Mouse (Mus musculus) CH12.LX (cell line): ENCODE data around the gene Ikzf3. TPM values are rescaled to one million over a fixed set of nuclear protein-coding genes. Genes with fewer than 3 reads are reported as not detected.

Source experiments
- DNase-seq: peaks from one replicate; pipeline ENCODE4 v3.0.0-alpha.2; 2013; ENCODE audit errors: extremely low read depth
- H3K27ac ChIP-seq: 2 replicates; pipeline ENCODE4 v1.5.1; 2012; ENCODE audit warnings: low read depth, mild to moderate bottlenecking, control low read depth, moderate library complexity; ENCODE audit not compliant: insufficient read depth
- H3K27me3 ChIP-seq: replicated peaks from 2 replicates; pipeline ENCODE3; 2012; ENCODE audit warnings: inconsistent platforms
- H3K36me3 ChIP-seq, 2 experiments: replicated peaks in 1 of 2; 2 replicates each; pipeline versions ENCODE3 to v1.6.1; 2012; ENCODE audit warnings: inconsistent platforms in 1 of 2, low read length in 1 of 2, mild to moderate bottlenecking in 1 of 2, mixed read lengths in 1 of 2, moderate library complexity in 1 of 2; ENCODE audit not compliant: control insufficient read depth in 1 of 2, insufficient read depth in 1 of 2
- H3K4me1 ChIP-seq, 2 experiments: 2 replicates each; pipeline ENCODE4 v1.6.1; 2012; ENCODE audit warnings: inconsistent platforms in 1 of 2, moderate library complexity in 1 of 2; ENCODE audit not compliant: insufficient read depth in 2 of 2, control insufficient read depth in 1 of 2
- H3K4me2 ChIP-seq: 2 replicates; pipeline ENCODE4 v1.6.1; 2012; ENCODE audit warnings: low read depth, mild to moderate bottlenecking, control low read depth; ENCODE audit not compliant: poor library complexity, insufficient read depth, severe bottlenecking
- H3K4me3 ChIP-seq, 3 experiments: fragments of 150-350 bp in 1 of 3; sonication (generic) in 1 of 3; replicated peaks in 1 of 3; 2 replicates each; pipeline versions ENCODE3 to v1.5.1; 2011 to 2012; ENCODE audit warnings: low read depth in 2 of 3, low read length in 2 of 3, mild to moderate bottlenecking in 2 of 3, moderate library complexity in 2 of 3, control low read depth in 1 of 3, improper control_type of control experiment in 1 of 3, inconsistent platforms in 1 of 3, mixed read lengths in 1 of 3; ENCODE audit not compliant: poor library complexity in 1 of 3
- H3K79me2 ChIP-seq: replicated peaks from 2 replicates; pipeline ENCODE4 v1.6.1; 2012; ENCODE audit warnings: mild to moderate bottlenecking, moderate library complexity; ENCODE audit not compliant: control insufficient read depth, poor library complexity, insufficient read depth, severe bottlenecking; ENCODE audit errors: extremely low read depth
- H3K9ac ChIP-seq: 2 replicates; pipeline ENCODE4 v1.6.1; 2012; ENCODE audit warnings: low read depth, mild to moderate bottlenecking, control low read depth, moderate library complexity; ENCODE audit not compliant: insufficient read depth
- H3K9me3 ChIP-seq: replicated peaks from 2 replicates; pipeline ENCODE3; 2012; ENCODE audit warnings: low read length, inconsistent platforms, mixed read lengths
- BHLHE40 ChIP-seq: IDR thresholded peaks from 2 replicates; pipeline ENCODE4 v1.6.1; 2011; ENCODE audit warnings: mild to moderate bottlenecking, low read depth, low read length, improper control_type of control experiment
- CHD1 ChIP-seq: IDR thresholded peaks from 2 replicates; pipeline ENCODE4 v1.6.1; 2012; ENCODE audit warnings: low read depth, low read length, improper control_type of control experiment, inconsistent platforms
- CHD2 ChIP-seq: IDR thresholded peaks from 2 replicates; pipeline ENCODE4 v1.6.1; 2011; ENCODE audit warnings: low read length, improper control_type of control experiment
- CTCF ChIP-seq, 2 experiments: IDR thresholded peaks in 1 of 2; conservative IDR thresholded peaks in 1 of 2; 2 replicates each; pipeline ENCODE4 v1.5.1; 2011 to 2012; ENCODE audit warnings: low read depth in 2 of 2, low read length in 2 of 2, improper control_type of control experiment in 1 of 2, inconsistent platforms in 1 of 2, mild to moderate bottlenecking in 1 of 2, moderate library complexity in 1 of 2
- ELF1 ChIP-seq: IDR thresholded peaks from 2 replicates; pipeline ENCODE4 v1.6.1; 2014; ENCODE audit warnings: low read depth, mild to moderate bottlenecking, inconsistent platforms, low read length, improper control_type of control experiment
- ETS1 ChIP-seq: conservative IDR thresholded peaks from 2 replicates; pipeline ENCODE4 v1.6.1; 2012; ENCODE audit warnings: low read depth, mild to moderate bottlenecking, inconsistent platforms, low read length, improper control_type of control experiment, moderate library complexity
- GABPA ChIP-seq: IDR thresholded peaks from 2 replicates; pipeline ENCODE4 v1.6.1; 2012; ENCODE audit warnings: low read depth, low read length, improper control_type of control experiment, inconsistent platforms; ENCODE audit not compliant: insufficient replicate concordance
- HCFC1 ChIP-seq: IDR thresholded peaks from 2 replicates; pipeline ENCODE4 v1.6.1; 2012; ENCODE audit warnings: low read depth, mild to moderate bottlenecking, inconsistent platforms, low read length, improper control_type of control experiment
- IRF4 ChIP-seq: IDR thresholded peaks from 2 replicates; pipeline ENCODE4 v1.6.1; 2014; ENCODE audit warnings: low read depth, mild to moderate bottlenecking, inconsistent platforms, low read length, improper control_type of control experiment
- JUN ChIP-seq: IDR thresholded peaks from 2 replicates; pipeline ENCODE4 v1.6.1; 2011; ENCODE audit warnings: low read depth, mild to moderate bottlenecking, low read length, improper control_type of control experiment, moderate library complexity; ENCODE audit not compliant: insufficient read depth
- JUND ChIP-seq: conservative IDR thresholded peaks from 2 replicates; pipeline ENCODE4 v1.6.1; 2011; ENCODE audit warnings: low read depth, low read length, improper control_type of control experiment
- MAX ChIP-seq: IDR thresholded peaks from 2 replicates; pipeline ENCODE4 v1.6.1; 2011; ENCODE audit warnings: low read length, improper control_type of control experiment
- MAZ ChIP-seq: IDR thresholded peaks from 2 replicates; pipeline ENCODE4 v1.6.1; 2012; ENCODE audit warnings: low read depth, mild to moderate bottlenecking, inconsistent platforms, low read length, improper control_type of control experiment, moderate library complexity
- MEF2A ChIP-seq: IDR thresholded peaks from 2 replicates; pipeline ENCODE4 v1.6.1; 2014; ENCODE audit warnings: low read depth, mild to moderate bottlenecking, inconsistent platforms, low read length, improper control_type of control experiment, borderline replicate concordance
- MXI1 ChIP-seq: IDR thresholded peaks from 2 replicates; pipeline ENCODE4 v1.6.1; 2011; ENCODE audit warnings: mild to moderate bottlenecking, low read depth, low read length, improper control_type of control experiment
- MYC ChIP-seq: IDR thresholded peaks from 2 replicates; pipeline ENCODE4 v1.6.1; 2011; ENCODE audit warnings: low read depth, mild to moderate bottlenecking, improper control_type of control experiment, low read length
- NELFE ChIP-seq: IDR thresholded peaks from 2 replicates; pipeline ENCODE4 v1.6.1; 2011; ENCODE audit warnings: low read depth, low read length, improper control_type of control experiment
- PAX5 ChIP-seq: IDR thresholded peaks from 2 replicates; pipeline ENCODE4 v1.6.1; 2012; ENCODE audit warnings: low read length, inconsistent platforms, mixed read lengths
- POLR2AphosphoS2 ChIP-seq: IDR thresholded peaks from 2 replicates; pipeline ENCODE4 v1.6.1; 2011; ENCODE audit warnings: low read depth, low read length, improper control_type of control experiment
- RAD21 ChIP-seq: IDR thresholded peaks from 2 replicates; pipeline ENCODE4 v1.6.1; 2011; ENCODE audit warnings: low read depth, mild to moderate bottlenecking, low read length, improper control_type of control experiment, moderate library complexity
- RCOR1 ChIP-seq: conservative IDR thresholded peaks from 2 replicates; pipeline ENCODE4 v1.6.1; 2012; ENCODE audit warnings: low read depth, mild to moderate bottlenecking, inconsistent platforms, low read length, improper control_type of control experiment
- SIN3A ChIP-seq: IDR thresholded peaks from 2 replicates; pipeline ENCODE4 v1.6.1; 2012; ENCODE audit warnings: low read length, improper control_type of control experiment, inconsistent platforms
- SMC3 ChIP-seq: IDR thresholded peaks from 2 replicates; pipeline ENCODE4 v1.6.1; 2011; ENCODE audit warnings: low read depth, low read length, improper control_type of control experiment
- TBP ChIP-seq: conservative IDR thresholded peaks from 2 replicates; pipeline ENCODE4 v1.6.1; 2011; ENCODE audit warnings: low read depth, low read length, improper control_type of control experiment
- TCF12 ChIP-seq: IDR thresholded peaks from 2 replicates; pipeline ENCODE4 v1.6.1; 2014; ENCODE audit warnings: low read depth, mild to moderate bottlenecking, inconsistent platforms, low read length, improper control_type of control experiment
- UBTF ChIP-seq: IDR thresholded peaks from 2 replicates; pipeline ENCODE4 v1.6.1; 2012; ENCODE audit warnings: low read depth, mild to moderate bottlenecking, inconsistent platforms, low read length, improper control_type of control experiment, moderate library complexity
- USF1 ChIP-seq: IDR thresholded peaks from 2 replicates; pipeline ENCODE4 v1.6.1; 2014; ENCODE audit warnings: low read depth, mild to moderate bottlenecking, inconsistent platforms, low read length, improper control_type of control experiment
- ZC3H11A ChIP-seq: IDR thresholded peaks from 2 replicates; pipeline ENCODE4 v1.6.1; 2012; ENCODE audit warnings: low read depth, mild to moderate bottlenecking, inconsistent platforms, low read length, improper control_type of control experiment
- ZKSCAN1 ChIP-seq: IDR thresholded peaks from 2 replicates; pipeline ENCODE4 v1.6.1; 2012; ENCODE audit warnings: low read depth, inconsistent platforms, low read length, improper control_type of control experiment, borderline replicate concordance
- dilution Hi-C: fragments of 300-500 bp; cut with MboI; formaldehyde crosslinking; loops from 2 replicates; pipeline ENCODE4 v1.14.3; 2020; ENCODE audit warnings: low sequenced_read_pairs; ENCODE audit not compliant: extremely low pct_unique_long_range_greater_than_20kb, extremely low pct_ligation_motif_present
- in situ Hi-C: fragments of 300-500 bp; cut with MboI; formaldehyde crosslinking; loops from 3 replicates; pipeline ENCODE4 v1.14.3; 2019; ENCODE audit warnings: low sequenced_read_pairs, low pct_ligation_motif_present, low pct_unique_long_range_greater_than_20kb, mixed read lengths
- polyA plus RNA-seq: library from polyadenylated mRNA; unstranded; fragments of >175 nt; gene quantifications from 2 replicates; pipeline ENCODE4 v1.2.1, GENCODE M21; 2012; ENCODE audit warnings: low read depth; ENCODE audit not compliant: insufficient read length
- total RNA-seq, 2 experiments: library from RNA; depleted of rRNA; stranded (reverse); fragments of 300-350 nt in 1 of 2; fragments of >200 nt in 1 of 2; gene quantifications; 2 replicates each; pipeline ENCODE4 v1.2.3; 2012 to 2014

Ikzf3 gene
- total and polyA plus RNA-seq, 3 experiments, result 110 to 238 (median 130) TPM

DNA sequence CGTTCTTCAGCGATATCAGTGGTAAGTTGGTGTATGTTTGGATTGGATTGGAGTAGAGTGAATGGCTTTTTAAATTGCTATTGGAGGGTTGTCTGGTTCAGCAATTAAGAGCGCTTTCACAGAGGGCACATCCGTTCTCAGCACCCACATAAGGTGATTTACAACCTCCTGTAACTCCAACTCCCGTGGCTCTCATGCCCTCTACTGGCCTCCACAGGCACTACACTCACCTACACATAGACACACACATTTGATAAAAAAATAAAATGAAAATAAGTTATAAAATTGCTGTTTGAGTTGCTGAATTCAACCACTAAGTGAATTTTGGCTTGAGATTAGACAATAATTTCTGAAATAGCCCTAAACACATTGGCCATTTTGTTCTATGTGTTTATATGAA is 5.5 kb downstream of the Ikzf3 start:
- peaks cover 16 to 61% of the 10 kb centered on the region in 2 experiments for H3K36me3 ChIP-seq
- no peak overlapping the region for H3K9ac ChIP-seq
- peaks cover 84% of the 10 kb centered on the region for H3K79me2 ChIP-seq
- no peak for TF ChIP-seq HCFC1
- TF ChIP-seq SMC3, result peak; percentile 47
- TF ChIP-seq MXI1, result no peak
- TF ChIP-seq USF1, result no peak
- no peak for TF ChIP-seq NELFE
- TF ChIP-seq TBP, result no peak
- peak; percentile 40 for TF ChIP-seq RAD21
- no peak for TF ChIP-seq ELF1
- TF ChIP-seq PAX5, result no peak
- TF ChIP-seq CTCF (conservative IDR thresholded peaks at IDR 0.05 in 1 of 2, IDR thresholded peaks at IDR 0.05 in 1 of 2; ENCODE audit: low read depth in 2 of 2, low read length in 2 of 2), result peak in 1 of 2 experiments; percentile 52; a peak in 2 of 4 replicates
- TF ChIP-seq MEF2A, result no peak
- no peak for TF ChIP-seq ETS1
- TF ChIP-seq SIN3A, result no peak
- no peak for TF ChIP-seq JUND
- TF ChIP-seq ZC3H11A, result no peak
- no peak for TF ChIP-seq UBTF
- TF ChIP-seq TCF12, result no peak
- no peak for TF ChIP-seq CHD2
- TF ChIP-seq MYC, result no peak
- no peak for TF ChIP-seq IRF4
- no peak overlapping the region for H3K4me2 ChIP-seq
- dilution Hi-C loops, result no loop called here
- H3K4me3 ChIP-seq, result no peak overlapping the region
- no peaks in the 10 kb centered on the region for H3K27me3 ChIP-seq
- no peak for DNase-seq
- peaks cover 24% of the 10 kb centered on the region for H3K9me3 ChIP-seq
- H3K27ac ChIP-seq, result no peak overlapping the region
- H3K4me1 ChIP-seq, result peaks cover 14 to 48% of the 10 kb centered on the region in 2 experiments
- in situ Hi-C loops, result no loop called here

DNA sequence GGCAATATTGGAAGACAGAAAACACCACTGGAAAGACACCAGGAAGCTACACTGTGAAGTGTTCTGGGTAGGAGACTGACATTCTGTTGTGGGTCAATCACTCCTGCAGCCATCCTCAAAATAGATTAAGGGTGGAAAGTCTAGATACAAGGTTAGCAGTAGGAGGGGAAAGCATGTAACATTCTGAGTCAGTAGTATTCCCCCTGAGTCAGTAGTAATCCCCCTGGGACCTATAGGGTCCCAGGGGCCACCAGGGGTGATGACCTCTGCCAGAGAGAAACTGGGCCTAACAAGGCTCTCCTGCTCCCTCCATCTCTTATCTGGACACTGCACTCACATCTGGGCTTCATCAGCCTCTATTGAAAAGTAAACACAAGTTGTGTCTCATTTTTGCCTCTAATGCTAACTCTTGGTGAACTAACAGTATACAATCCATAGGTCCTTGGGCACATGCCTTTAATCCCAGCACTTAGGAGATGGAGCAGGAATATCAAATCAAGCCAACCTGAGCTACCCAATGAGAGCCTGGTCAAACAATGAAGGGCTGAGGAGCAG is 8.3 kb downstream of the Ikzf3 start:
- no peak overlapping the region for H3K9ac ChIP-seq
- H3K4me3 ChIP-seq, result no peak overlapping the region
- peaks cover 84% of the 10 kb centered on the region for H3K79me2 ChIP-seq
- peak overlapping the region; percentile 67 for H3K27ac ChIP-seq
- dilution Hi-C loops, result no loop called here
- in situ Hi-C loops, result no loop called here
- H3K27me3 ChIP-seq, result no peaks in the 10 kb centered on the region
- peak; percentile 74 for DNase-seq
- H3K36me3 ChIP-seq, result peaks cover 27 to 86% of the 10 kb centered on the region in 2 experiments
- H3K9me3 ChIP-seq, result peaks cover 27% of the 10 kb centered on the region
- peaks cover 18 to 60% of the 10 kb centered on the region in 2 experiments for H3K4me1 ChIP-seq
- peak overlapping the region; percentile 55 for H3K4me2 ChIP-seq
- TF ChIP-seq ETS1, result peak; percentile 98
- 0 out of 2 replicates have a peak, but pooled peaks have one; percentile 36 for TF ChIP-seq NELFE
- peak; percentile 87 for TF ChIP-seq MAZ
- peak; percentile 99 for TF ChIP-seq IRF4
- TF ChIP-seq SIN3A, result peak; percentile 94
- TF ChIP-seq MAX, result peak; percentile 70
- TF ChIP-seq GABPA, result no peak
- TF ChIP-seq PAX5, result no peak
- TF ChIP-seq UBTF, result no peak
- TF ChIP-seq ZKSCAN1, result no peak
- TF ChIP-seq CHD2, result peak; percentile 69
- peak; percentile 23 for TF ChIP-seq ELF1
- peak; percentile 74; the same call in 1 of the 2 replicates for TF ChIP-seq RCOR1
- peak; percentile 94 for TF ChIP-seq JUN
- 0 out of 2 replicates have a peak, but pooled peaks have one; percentile 42 for TF ChIP-seq CHD1
- peak; percentile 21; the same call in 1 of the 2 replicates for TF ChIP-seq HCFC1
- TF ChIP-seq ZC3H11A, result no peak
- no peak for TF ChIP-seq TBP
- no peak for TF ChIP-seq USF1
- peak in 1 of 2 experiments; percentile 23; a peak in 2 of 4 replicates for TF ChIP-seq CTCF (conservative IDR thresholded peaks at IDR 0.05 in 1 of 2, IDR thresholded peaks at IDR 0.05 in 1 of 2; ENCODE audit: low read depth in 2 of 2, low read length in 2 of 2)
- 0 out of 2 replicates have a peak, but pooled peaks have one; percentile 51 for TF ChIP-seq POLR2AphosphoS2
- peak; percentile 90 for TF ChIP-seq BHLHE40
